Mouse (Mus musculus) bone marrow, adult 2 months (tissue): ENCODE measurements around the gene Theg.

Experiments
- CTCF ChIP-seq: fragments of 200-500 bp; IDR thresholded peaks from 2 replicates; pipeline ENCODE4 v1.5.1; 2011; ENCODE audit warnings: low read length, control low read depth; ENCODE audit not compliant: control insufficient read depth, insufficient read depth
- POLR2A ChIP-seq: fragments of 200-500 bp; IDR thresholded peaks from 2 replicates; pipeline ENCODE4 v1.6.1; 2011; ENCODE audit warnings: low read depth, mild to moderate bottlenecking, control low read depth, low read length, borderline replicate concordance; ENCODE audit not compliant: control insufficient read depth

DNA sequence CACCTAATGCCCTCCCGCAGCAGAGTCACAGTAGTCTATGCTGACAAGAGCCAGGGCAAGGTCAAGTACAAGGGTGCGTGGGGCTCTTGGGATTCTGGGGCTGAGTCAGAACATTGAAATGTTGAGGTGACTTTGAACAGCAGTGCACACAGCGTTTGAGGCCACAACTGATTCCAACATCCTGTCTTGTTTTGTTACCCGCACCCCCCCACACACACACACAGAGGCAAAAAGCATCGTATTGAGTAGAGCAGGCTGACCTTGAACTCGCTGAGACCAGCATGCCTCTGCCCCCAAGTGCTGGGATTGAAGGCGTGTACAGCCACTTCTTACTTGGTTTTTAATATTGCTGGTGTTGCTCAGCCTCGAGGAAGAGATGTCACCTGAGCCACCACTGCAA, 12.8 kb downstream of the Theg start:
- TF ChIP-seq CTCF (no peak), POLR2A (no peak)
